Mouse (Mus musculus) left cerebral cortex, adult 2 months (tissue): ENCODE measurements around the gene Nrxn3. TPM values are rescaled to one million over a fixed set of nuclear protein-coding genes. Genes with fewer than 3 reads are reported as not detected.

Experiments used
- DNase-seq, 2 experiments: peaks; one replicate each; pipeline ENCODE4 v3.0.0; 2021 to 2022; ENCODE audit warnings: low spot score in 2 of 2, mixed read lengths in 1 of 2; ENCODE audit errors: extremely low spot score in 1 of 2
- H3K27ac ChIP-seq: fragments of 200-600 bp; 2 replicates; pipeline ENCODE4 v1.8.1; 2022
- H3K4me3 ChIP-seq: fragments of 200-600 bp; 2 replicates; pipeline ENCODE4 v1.8.1; 2022
- CTCF ChIP-seq: fragments of 200-600 bp; IDR thresholded peaks from 2 replicates; pipeline ENCODE4 v1.8.1; 2022; ENCODE audit warnings: antibody characterized with exemption, mild to moderate bottlenecking, moderate library complexity
- intact Hi-C: fragments of 180-260 bp; cut with DNase I; formaldehyde crosslinking; loops from one replicate; pipeline ENCODE4 v1.15.1; 2025
- total RNA-seq, 2 experiments: library from RNA; stranded (reverse); gene quantifications; 2 replicates each; pipeline ENCODE4 v1.2.3; 2021

Nrxn3 gene
- total RNA-seq, 2 experiments from 2014 or later: 250 to 274 TPM

DNA sequence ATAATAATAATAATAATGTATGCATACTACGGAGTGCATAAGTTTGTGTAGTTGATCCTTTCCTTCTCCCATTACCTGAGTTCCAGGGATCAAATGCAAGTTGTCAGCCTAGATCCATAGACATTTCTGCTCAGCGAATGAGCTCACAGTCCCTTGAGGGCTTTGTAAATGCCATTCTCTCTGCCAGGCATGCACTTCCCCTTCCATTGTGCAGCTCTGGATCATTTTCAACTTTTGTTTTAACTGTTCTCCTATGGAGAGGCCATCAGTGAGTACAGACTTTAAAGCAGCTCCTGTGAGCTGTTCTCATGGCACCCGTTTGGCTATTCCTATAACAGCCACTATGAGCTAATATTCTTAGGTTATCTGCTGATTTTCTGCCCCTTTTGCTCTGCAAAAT lies 536.2 kb downstream of the Nrxn3 start:
- no peak overlapping the region for H3K4me3 ChIP-seq
- H3K27ac ChIP-seq: no peak overlapping the region
- no peak for DNase-seq
- no peak for TF ChIP-seq CTCF
- intact Hi-C loops: no loop called here

DNA sequence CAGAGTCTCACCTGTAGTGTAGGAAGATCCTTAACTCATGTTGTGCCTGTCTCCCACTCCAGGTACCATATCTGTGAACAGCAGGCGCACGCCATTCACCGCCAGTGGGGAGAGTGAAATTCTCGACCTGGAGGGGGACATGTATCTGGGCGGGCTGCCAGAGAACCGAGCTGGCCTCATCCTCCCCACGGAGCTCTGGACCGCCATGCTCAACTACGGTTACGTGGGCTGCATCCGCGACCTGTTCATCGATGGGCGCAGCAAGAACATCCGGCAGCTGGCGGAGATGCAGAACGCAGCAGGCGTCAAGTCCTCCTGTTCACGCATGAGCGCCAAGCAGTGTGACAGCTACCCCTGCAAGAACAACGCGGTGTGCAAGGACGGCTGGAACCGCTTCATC lies 537.4 kb downstream of the Nrxn3 start:
- Histone ChIP-seq H3K4me3 (no peak overlapping the region), H3K27ac (no peak overlapping the region)
- no peak for DNase-seq
- intact Hi-C loops: no loop called here
- no peak for TF ChIP-seq CTCF

DNA sequence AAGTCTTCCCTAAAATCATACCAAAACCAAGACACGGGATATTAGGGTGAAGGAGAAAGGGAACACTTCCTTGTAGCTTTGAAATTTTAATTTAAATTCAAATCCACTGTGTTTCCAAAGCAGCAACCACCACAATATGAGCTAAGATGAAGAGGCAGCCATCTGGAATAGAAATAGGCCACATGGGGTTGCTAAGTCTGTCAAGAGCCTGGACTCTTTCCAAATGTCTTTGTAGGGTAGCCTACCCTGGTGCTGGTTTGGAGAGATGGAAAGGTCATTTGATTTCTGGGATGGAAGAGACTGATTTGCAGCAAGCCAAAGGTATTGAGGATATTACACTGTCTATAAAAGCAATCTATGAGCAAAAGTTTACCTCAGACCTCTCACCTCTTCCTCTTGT lies 539.6 kb downstream of the Nrxn3 start:
- H3K27ac ChIP-seq: no peak overlapping the region
- intact Hi-C loops: no loop called here
- no peak for TF ChIP-seq CTCF
- no peak overlapping the region for H3K4me3 ChIP-seq
- DNase-seq: no peak

DNA sequence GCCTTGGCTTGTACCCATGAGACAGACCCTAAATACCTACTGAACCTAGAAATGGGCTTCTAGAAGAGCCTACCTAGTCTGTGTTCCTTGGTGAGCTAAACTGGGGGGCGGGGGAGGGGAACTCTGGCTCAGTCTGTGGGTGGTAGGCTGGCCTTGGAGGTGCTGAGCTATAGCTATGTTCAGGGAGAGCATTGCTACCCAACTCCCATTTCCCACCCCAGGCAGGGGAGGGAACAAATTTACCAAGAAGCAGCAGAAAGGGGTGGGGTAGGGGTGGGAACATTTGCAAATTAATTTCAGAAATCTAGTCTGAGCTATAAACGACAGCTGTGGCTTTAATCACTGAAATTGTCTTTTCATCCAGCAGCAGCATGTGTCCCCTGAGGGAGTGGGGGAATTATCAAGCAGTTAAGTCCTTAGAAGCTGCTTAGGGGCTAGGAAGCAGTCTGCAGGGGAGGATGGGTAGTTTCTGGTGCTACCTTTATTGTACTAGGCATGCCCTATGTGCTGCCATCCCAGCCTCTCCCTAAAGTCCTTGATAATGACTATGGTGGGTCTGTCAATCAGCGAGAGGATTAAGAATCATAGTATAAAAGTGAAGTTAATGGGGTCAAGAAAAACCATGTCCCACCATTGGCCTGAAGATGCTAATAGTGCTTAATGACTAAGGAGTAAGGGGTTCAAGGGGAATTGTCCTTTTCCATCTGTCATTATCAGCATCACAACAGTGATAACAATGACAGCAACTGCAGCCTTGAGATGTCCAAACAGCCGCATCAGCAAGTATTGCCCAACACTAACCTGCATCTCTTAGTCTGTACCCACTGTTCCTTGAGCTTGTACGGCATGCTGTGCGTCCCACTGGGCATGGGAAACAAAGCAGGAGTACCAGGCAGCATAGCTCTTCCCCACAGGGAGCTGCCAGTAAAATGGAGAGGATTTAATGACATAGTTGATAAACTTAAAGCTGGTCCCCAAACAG lies 560.0 kb downstream of the Nrxn3 start:
- intact Hi-C loops: no loop called here
- no peak for DNase-seq
- no peak for TF ChIP-seq CTCF
- peak overlapping the region; percentile 47 for H3K27ac ChIP-seq
- no peak overlapping the region for H3K4me3 ChIP-seq

DNA sequence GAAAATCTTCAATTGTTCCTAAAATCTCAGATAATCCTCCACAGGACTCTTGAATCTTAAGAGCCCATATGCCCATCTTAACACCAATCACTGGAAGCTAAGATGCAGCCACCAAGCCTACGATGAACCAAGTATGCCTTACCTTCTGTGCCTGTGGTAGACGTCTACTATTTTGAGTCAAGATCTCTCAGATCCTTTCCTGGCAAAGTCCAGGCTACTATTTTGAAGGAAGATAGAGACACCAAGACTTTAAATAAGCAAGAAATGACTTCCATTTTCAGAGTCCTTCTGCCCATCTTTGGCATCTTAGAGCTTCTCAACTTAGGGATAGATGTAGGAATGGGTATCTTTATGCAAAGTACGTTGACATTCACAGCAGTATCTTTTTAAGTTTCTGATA lies 561.7 kb downstream of the Nrxn3 start:
- Histone ChIP-seq H3K4me3 (no peak overlapping the region), H3K27ac (no peak overlapping the region)
- DNase-seq: no peak
- intact Hi-C loops: no loop called here
- TF ChIP-seq CTCF: no peak

DNA sequence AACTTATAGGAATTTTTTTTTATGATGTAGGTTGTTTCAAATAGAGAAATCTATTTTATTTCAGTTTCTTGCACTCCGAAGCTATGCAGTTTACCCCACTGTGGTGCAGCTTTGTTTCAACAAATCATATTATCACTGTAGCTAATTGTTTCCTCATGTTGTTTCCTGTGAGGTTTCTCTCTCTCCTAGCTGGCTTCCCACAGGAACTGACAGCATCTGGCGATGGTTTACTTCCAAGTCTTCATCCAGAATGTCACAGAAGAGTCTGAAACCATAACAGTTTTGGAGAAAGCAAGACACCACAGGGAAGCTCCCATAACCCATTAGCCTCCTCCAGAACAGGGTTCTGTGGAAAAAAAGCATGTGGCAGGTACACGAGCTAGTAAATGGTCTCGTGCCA lies 564.4 kb downstream of the Nrxn3 start:
- intact Hi-C loops: no loop called here
- no peak for DNase-seq
- TF ChIP-seq CTCF: no peak
- no peak overlapping the region for H3K4me3 ChIP-seq
- H3K27ac ChIP-seq: no peak overlapping the region

DNA sequence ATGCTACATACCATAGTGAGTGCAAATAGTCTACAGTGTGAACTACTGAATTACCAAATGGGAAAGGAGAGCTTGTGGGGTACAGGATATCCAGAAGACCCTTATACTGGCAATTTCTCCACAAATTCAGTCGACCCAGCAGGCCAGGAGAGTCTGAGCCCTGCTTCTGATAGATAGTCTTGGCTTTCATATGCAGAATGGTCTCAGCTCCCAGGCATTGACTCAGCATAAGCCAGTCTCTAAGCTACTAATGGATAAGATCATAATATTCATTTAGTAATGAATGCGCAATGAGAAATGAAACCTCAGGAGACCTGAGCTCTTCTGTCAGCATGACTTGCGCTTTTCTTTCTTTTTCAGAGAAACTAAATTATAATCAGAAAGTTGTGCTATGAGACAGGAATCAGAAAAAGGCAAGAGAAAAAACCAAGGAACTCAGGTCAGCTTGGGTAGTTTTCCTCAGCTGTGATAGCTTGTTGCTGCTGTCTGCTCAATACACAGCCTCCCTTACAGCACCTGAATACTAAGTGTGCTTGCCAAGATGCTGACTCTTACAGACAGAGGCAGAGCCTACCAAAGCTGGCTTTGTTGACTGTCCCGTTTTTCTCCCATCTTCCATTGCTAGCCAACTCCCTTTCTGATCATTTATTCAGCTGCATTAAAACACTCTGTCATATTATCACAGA lies 567.1 kb downstream of the Nrxn3 start:
- Histone ChIP-seq H3K27ac (peak overlapping the region; percentile 19), H3K4me3 (no peak overlapping the region)
- intact Hi-C loops: no loop called here
- DNase-seq: no peak
- no peak for TF ChIP-seq CTCF

DNA sequence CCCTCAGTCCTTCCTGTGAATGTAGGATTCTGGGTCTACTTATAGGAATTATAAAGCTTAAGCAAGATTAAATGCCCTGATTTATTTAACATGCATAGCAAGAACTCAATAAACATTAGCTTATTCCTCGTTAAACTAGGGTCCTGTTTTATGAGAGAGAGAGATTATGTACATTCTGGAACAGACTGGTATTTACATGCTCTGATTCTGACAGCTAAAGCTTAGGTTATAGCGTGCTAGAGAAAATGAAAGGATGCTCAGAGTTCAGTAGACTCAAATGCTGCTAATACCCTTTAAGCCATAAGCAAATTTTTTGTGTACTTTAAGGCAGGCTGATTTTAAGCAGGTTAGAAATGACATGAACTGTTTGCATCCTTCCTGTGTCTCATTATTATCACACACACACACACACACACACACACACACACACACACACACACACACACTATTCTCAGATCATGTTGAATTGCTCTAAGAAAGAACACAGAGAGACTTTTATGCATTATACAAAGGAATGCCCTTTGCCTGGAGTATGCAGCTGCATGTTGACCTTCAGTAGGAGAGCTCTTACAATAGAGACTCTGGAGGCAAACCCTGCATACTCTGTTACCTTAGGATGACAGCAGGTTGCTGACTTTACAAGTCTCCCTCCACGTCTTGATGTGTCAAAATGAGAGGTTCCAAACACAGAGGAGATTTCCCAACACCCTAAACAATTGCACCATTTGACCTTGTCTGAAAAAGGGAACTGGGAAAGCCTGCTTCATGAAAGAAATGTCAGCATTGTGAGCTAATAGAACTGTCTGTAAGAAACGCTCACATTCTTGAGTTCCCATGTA lies 568.3 kb downstream of the Nrxn3 start:
- no peak for TF ChIP-seq CTCF
- Histone ChIP-seq H3K27ac (no peak overlapping the region), H3K4me3 (no peak overlapping the region)
- no peak for DNase-seq
- intact Hi-C loops: no loop called here

DNA sequence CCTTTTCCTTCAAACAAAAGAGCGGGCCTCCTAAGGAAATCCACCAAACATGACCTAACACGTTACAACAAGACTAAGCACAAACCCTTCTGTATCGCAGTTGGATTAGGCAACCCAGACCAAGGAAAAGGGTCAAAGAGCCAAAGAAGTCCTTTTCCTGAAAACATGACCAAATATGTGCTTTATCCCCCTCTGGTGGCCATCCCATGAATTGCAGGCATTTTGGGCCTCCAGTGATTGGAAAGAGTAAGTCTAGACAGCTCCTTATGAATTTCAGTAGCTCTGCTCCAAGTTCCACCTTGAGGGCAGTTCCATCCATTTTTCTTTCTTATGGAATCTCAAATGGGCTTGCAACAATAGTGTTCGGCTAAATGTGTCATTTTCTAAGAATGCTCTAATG lies 579.3 kb downstream of the Nrxn3 start:
- H3K27ac ChIP-seq: no peak overlapping the region
- intact Hi-C loops: loop anchor here (5.0 to 10.0 kb wide), 2 partner anchors 310 to 897 kb away; no protein-coding TSS in a partner anchor
- peak; percentile 73 to 80 for DNase-seq
- TF ChIP-seq CTCF: peak; percentile 92
- no peak overlapping the region for H3K4me3 ChIP-seq

DNA sequence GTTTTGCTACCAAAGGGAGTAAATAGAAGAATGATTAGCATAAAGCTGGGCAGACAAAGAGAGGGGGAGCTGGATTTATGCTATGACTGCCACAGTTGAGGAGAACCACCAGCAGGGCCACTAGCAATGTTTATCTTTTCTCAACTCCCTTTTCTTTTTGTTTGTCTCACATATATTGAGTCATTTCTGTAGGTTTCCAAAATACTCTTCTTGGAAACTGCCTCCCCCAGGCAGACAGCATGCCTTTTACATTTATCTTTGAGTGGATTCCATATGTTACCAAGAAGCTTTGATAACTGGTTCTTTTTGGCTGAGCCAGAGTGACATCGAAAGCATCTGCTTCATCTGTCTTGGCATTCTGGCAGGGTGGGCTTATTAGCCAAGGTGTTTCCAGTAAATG lies 587.5 kb downstream of the Nrxn3 start:
- intact Hi-C loops: no loop called here
- DNase-seq: peak in 1 of 2 experiments; percentile 5
- TF ChIP-seq CTCF: no peak; the same call in 1 of the 2 replicates
- no peak overlapping the region for H3K4me3 ChIP-seq
- H3K27ac ChIP-seq: no peak overlapping the region; the same call in 1 of the 2 replicates

DNA sequence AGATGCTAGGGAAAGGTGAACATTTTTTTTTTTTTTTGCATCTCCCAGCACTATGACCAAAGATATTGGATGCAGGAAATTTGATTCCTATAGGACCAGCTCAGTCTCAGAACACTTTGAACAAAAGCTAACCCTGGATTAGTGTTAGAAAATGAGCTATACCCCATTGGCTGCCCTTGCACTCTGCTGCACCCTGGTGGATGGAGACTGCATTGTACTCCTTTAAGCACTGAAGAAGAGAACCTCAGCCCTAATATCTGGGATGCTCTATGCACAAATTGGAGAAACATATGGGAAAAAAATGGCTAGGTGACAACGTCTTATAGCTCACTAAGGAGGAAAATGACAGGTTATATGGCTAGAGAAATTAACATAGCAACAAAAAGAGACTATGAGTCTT lies 589.9 kb downstream of the Nrxn3 start:
- no peak for DNase-seq
- Histone ChIP-seq H3K4me3 (no peak overlapping the region), H3K27ac (no peak overlapping the region)
- intact Hi-C loops: no loop called here
- peak; percentile 53 for TF ChIP-seq CTCF
